Mouse (Mus musculus) heart, adult 2 months (tissue): ENCODE data around the gene Dhx16. TPM values are rescaled to one million over a fixed set of nuclear protein-coding genes. Genes with fewer than 3 reads are reported as not detected.
"Not testable (repeated sequence)": the region's sequence is repeated elsewhere in the genome, so short reads cannot be mapped to it uniquely, and the experiment has no call there.

ENCODE experiments used
- DNase-seq, 2 experiments: peaks; one replicate each; pipeline ENCODE4 v3.0.0; 2021
- H3K27ac ChIP-seq: fragments of 200-600 bp; 2 replicates; pipeline ENCODE4 v1.8.1; 2022
- H3K27me3 ChIP-seq: fragments of 200-500 bp; 2 replicates; pipeline ENCODE4 v1.6.1; 2012; ENCODE audit warnings: mild to moderate bottlenecking, low read length, inconsistent platforms, mixed read lengths; ENCODE audit not compliant: control insufficient read depth, insufficient read depth
- H3K36me3 ChIP-seq: fragments of 200-500 bp; 2 replicates; pipeline ENCODE4 v1.6.1; 2012; ENCODE audit warnings: low read length, inconsistent platforms; ENCODE audit not compliant: control insufficient read depth, insufficient read depth
- H3K4me1 ChIP-seq: fragments of 200-500 bp; 2 replicates; pipeline ENCODE4 v1.6.1; 2011; ENCODE audit warnings: low read length; ENCODE audit not compliant: control insufficient read depth, insufficient read depth
- H3K4me3 ChIP-seq: fragments of 200-600 bp; 2 replicates; pipeline ENCODE4 v1.8.1; 2022
- H3K79me2 ChIP-seq: fragments of 200-500 bp; replicated peaks from 2 replicates; pipeline ENCODE4 v1.6.1; 2012; ENCODE audit warnings: mild to moderate bottlenecking, inconsistent platforms, low read length, moderate library complexity, mixed read lengths; ENCODE audit not compliant: control insufficient read depth, insufficient read depth
- H3K9ac ChIP-seq: fragments of 200-500 bp; 2 replicates; pipeline ENCODE4 v1.6.1; 2012; ENCODE audit warnings: low read depth, mild to moderate bottlenecking, control low read depth, inconsistent platforms, low read length, mixed read lengths
- CTCF ChIP-seq: fragments of 200-600 bp; IDR thresholded peaks from 2 replicates; pipeline ENCODE4 v1.8.1; 2022; ENCODE audit warnings: antibody characterized with exemption, mild to moderate bottlenecking, moderate library complexity
- EP300 ChIP-seq: fragments of 200-500 bp; IDR thresholded peaks from 2 replicates; pipeline ENCODE4 v1.6.1; 2011; ENCODE audit warnings: low read depth, low read length, control low read depth; ENCODE audit not compliant: insufficient read depth
- POLR2A ChIP-seq: fragments of 200-500 bp; IDR thresholded peaks from 2 replicates; pipeline ENCODE4 v1.6.1; 2011; ENCODE audit warnings: mild to moderate bottlenecking, low read depth, low read length, control low read depth; ENCODE audit not compliant: insufficient read depth
- WGBS: fragments of 180-500 bp; shearing (Covaris S2); methylation state at CpG from one replicate; pipeline ENCODE4 v1.1.7; 2018; 5-methylcytosine and 5-hydroxymethylcytosine counted together
- intact Hi-C: fragments of 180-260 bp; cut with DNase I; formaldehyde crosslinking; loops from one replicate; pipeline ENCODE4 v1.15.1; 2025
- polyA plus RNA-seq: library from polyadenylated mRNA; depleted of rRNA; stranded (reverse); fragments of >200 nt; gene quantifications from 2 replicates; pipeline ENCODE4 v1.2.3, GENCODE M21; 2012
- total RNA-seq, 2 experiments: library from RNA; stranded (reverse); gene quantifications; 2 replicates each; pipeline ENCODE4 v1.2.3; 2021

The Dhx16 gene
- total and polyA plus RNA-seq, 3 experiments, result 19.3 to 27.7 (median 20.3) TPM

GRCm38 (mm10) chr17:35923281-35923680, 43.7 kb downstream of the Dhx16 start:
- Histone ChIP-seq H3K27ac (no peak overlapping the region), H3K27me3 (no peaks in the 10 kb centered on the region), H3K79me2 (no peaks in the 10 kb centered on the region), H3K4me3 (no peak overlapping the region), H3K4me1 (peaks cover 6% of the 10 kb centered on the region), H3K9ac (no peak overlapping the region), H3K36me3 (peaks cover 11% of the 10 kb centered on the region)
- intact Hi-C loops, result no loop called here
- TF ChIP-seq CTCF, result no peak
- no peak for TF ChIP-seq POLR2A
- TF ChIP-seq EP300, result no peak
- WGBS, result 80% methylated on average over 4 of the region's 4 CpGs
- no peak for DNase-seq

- no peak overlapping the region for H3K9ac ChIP-seq
- intact Hi-C loops, result no loop called here
Observed at GRCm38 (mm10) chr17:35927471-35927870, 47.9 kb downstream of the Dhx16 start.

GRCm38 (mm10) chr17:35929534-35929933, 49.9 kb downstream of the Dhx16 start:
- WGBS, result 96% methylated on average over 2 of the region's 2 CpGs
- H3K79me2 ChIP-seq, result no peaks in the 10 kb centered on the region
- intact Hi-C loops, result no loop called here
- no peak for TF ChIP-seq CTCF
- TF ChIP-seq EP300, result no peak
- no peak for TF ChIP-seq POLR2A
- H3K27ac ChIP-seq, result no peak overlapping the region
- H3K27me3 ChIP-seq, result no peaks in the 10 kb centered on the region
- no peak overlapping the region for H3K4me3 ChIP-seq
- DNase-seq, result no peak
- no peak overlapping the region for H3K9ac ChIP-seq
- no peaks in the 10 kb centered on the region for H3K4me1 ChIP-seq
- no peaks in the 10 kb centered on the region; the same call in 1 of the 2 replicates for H3K36me3 ChIP-seq

More at GRCm38 (mm10) chr17:35927471-35927870, 47.9 kb downstream of the Dhx16 start:
- no peak overlapping the region for H3K4me3 ChIP-seq
- H3K27ac ChIP-seq, result no peak overlapping the region
- 2% methylated on average over 1 of the region's 1 CpGs for WGBS
- DNase-seq, result no peak
- H3K79me2 ChIP-seq, result no peaks in the 10 kb centered on the region
- no peaks in the 10 kb centered on the region; the same call in 1 of the 2 replicates for H3K36me3 ChIP-seq
- H3K4me1 ChIP-seq, result no peaks in the 10 kb centered on the region; the same call in 1 of the 2 replicates
- H3K27me3 ChIP-seq, result no peaks in the 10 kb centered on the region
- TF ChIP-seq CTCF, result no peak
- no peak for TF ChIP-seq POLR2A
- no peak for TF ChIP-seq EP300

GRCm38 (mm10) chr17:35930627-35931026, 51.0 kb downstream of the Dhx16 start:
- 93% methylated on average over 12 of the region's 12 CpGs for WGBS
- no peaks in the 10 kb centered on the region for H3K4me1 ChIP-seq
- TF ChIP-seq EP300, result no peak
- no peak for TF ChIP-seq CTCF
- no peak for TF ChIP-seq POLR2A
- no peaks in the 10 kb centered on the region; the same call in 1 of the 2 replicates for H3K36me3 ChIP-seq
- no peak overlapping the region for H3K9ac ChIP-seq
- intact Hi-C loops, result loop anchor here (10.0 kb wide), 1 partner anchor 134 kb away; no protein-coding TSS in a partner anchor
- no peak overlapping the region for H3K27ac ChIP-seq
- DNase-seq, result no peak
- no peaks in the 10 kb centered on the region for H3K79me2 ChIP-seq
- no peaks in the 10 kb centered on the region for H3K27me3 ChIP-seq
- H3K4me3 ChIP-seq, result no peak overlapping the region

GRCm38 (mm10) chr17:35932608-35933007, 53.0 kb downstream of the Dhx16 start:
- Histone ChIP-seq H3K79me2 (no peaks in the 10 kb centered on the region), H3K9ac (no peak overlapping the region), H3K27me3 (no peaks in the 10 kb centered on the region), H3K4me1 (no peaks in the 10 kb centered on the region), H3K36me3 (no peaks in the 10 kb centered on the region; the same call in 1 of the 2 replicates), H3K4me3 (no peak overlapping the region), H3K27ac (no peak overlapping the region)
- intact Hi-C loops, result loop anchor here (10.0 kb wide), 1 partner anchor 132 kb away; no protein-coding TSS in a partner anchor
- 85% methylated on average over 4 of the region's 4 CpGs for WGBS
- no peak for TF ChIP-seq CTCF
- TF ChIP-seq EP300, result no peak
- no peak for TF ChIP-seq POLR2A
- DNase-seq, result no peak

- not testable (repeated sequence) for H3K27me3 ChIP-seq, H3K36me3 ChIP-seq, DNase-seq, H3K27ac ChIP-seq, H3K9ac ChIP-seq, H3K79me2 ChIP-seq, H3K4me1 ChIP-seq, H3K4me3 ChIP-seq
- intact Hi-C loops, result loop anchor here (5.0 to 10.0 kb wide), 2 partner anchors 129 to 257 kb away; partner anchors contain the start of gene H2-T3
- 87% methylated on average over 14 of the region's 14 CpGs for WGBS
Observed at GRCm38 (mm10) chr17:35935763-35936162, 56.1 kb downstream of the Dhx16 start.
